Mouse (Mus musculus) adrenal gland, postnatal 25 days (tissue): ENCODE results near the gene Ceacam1. TPM values are rescaled to one million over a fixed set of nuclear protein-coding genes. Genes with fewer than 3 reads are reported as not detected.
"Not testable (repeated sequence)": the region's sequence is repeated elsewhere in the genome, so short reads cannot be mapped to it uniquely, and the experiment has no call there.

Experiments used
- DNase-seq: peaks from one replicate; pipeline ENCODE4 v3.0.0; 2021; ENCODE audit warnings: mixed read lengths
- total RNA-seq: library from RNA; stranded (reverse); gene quantifications from 2 replicates; pipeline ENCODE4 v1.2.3, GENCODE M21; 2021

Gene Ceacam1
- total RNA-seq, 1 experiment from 2014 or later: 19.9 TPM

DNA sequence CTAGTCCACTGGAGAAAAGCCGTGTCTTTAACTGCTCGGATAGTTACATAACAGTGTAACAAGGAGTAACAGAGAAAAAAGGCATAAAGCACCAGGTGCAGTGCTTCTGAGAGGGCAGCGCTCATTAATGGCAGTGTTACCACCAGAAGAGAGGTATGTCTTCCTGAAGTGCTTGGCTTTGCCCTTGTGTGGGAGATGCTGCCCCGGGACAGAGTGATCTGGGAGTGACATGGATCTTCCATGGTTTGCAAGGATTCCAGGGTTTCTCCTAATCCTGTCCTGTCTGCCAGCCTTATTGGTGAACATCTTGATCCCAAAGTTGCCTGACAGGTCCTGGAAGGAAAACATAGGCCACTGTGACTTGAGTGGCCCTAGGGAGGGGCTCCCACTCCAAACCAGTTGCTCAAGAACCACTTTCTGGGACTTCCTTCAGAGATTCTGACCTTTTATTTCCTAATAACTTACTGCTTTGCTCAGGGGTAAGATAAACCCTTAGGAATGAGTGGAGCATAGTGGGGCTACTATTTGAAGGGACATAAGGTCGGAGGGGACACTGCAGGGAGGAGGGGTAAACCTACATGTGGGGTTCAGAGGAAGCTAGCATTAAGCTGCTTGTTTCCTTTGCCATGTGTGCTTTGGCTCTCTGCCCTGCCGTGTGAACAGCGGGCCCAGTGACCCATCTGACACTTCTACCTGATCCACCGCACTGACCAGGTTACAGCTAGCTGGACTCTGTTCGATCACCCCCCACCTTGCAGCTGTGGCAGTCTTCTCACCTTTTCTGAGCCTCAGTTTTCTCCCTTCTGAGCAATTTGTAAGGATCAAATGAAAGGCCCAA, 37.2 kb downstream of the Ceacam1 start:
- DNase-seq: no peak

DNA sequence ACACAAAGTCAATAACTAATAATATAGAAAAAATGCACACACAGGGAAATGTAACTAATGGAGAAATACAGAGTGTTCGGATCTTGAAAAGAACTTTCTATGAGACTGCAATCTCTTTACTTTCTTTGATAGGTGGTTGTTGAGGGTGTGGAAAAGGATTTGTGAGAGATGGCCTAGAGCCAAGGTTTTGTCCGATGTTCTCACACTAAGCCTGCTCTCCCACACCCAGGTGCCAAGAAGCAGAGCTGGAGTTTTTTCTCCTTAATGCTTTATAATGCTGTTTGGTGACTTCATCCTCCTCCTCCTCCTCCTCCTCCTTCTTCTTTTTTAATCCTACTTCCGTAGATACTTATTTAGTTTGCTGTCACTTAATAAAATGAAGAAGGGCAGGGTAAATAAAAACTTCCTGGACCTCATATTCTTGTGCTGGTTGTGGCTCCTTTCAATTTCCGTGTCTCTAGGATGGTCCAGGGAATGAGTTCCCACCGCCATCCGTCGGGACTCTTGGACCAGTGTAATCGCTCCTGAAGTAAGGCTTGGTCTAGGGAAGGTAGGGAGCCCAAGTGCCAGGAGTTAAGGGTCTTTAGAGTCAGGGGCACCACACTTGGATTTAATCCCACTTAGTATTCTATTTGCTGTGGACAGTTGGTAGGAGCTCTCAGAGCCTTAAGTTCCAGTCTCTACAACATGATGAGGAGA, 38.1 kb downstream of the Ceacam1 start:
- DNase-seq: no peak

DNA sequence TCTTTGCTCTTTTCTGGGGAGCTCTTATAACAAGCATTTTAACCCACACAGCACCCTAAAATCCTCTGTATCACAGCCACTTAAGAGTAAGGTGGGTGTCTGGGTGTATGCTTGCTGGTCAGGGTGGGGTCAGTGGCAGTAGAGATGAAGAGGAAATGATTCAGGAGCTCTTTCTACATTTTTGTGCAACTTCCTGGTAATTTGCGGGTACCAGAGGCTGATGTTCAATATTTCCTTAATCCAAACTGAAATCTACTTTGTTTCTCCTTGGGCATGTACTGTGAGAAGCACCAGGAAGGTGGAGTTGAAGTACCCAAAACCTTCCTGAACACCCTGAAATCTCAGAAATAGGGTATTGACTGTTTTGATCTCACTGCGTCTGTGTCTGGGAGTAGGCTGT, 40.7 kb downstream of the Ceacam1 start:
- DNase-seq: no peak

DNA sequence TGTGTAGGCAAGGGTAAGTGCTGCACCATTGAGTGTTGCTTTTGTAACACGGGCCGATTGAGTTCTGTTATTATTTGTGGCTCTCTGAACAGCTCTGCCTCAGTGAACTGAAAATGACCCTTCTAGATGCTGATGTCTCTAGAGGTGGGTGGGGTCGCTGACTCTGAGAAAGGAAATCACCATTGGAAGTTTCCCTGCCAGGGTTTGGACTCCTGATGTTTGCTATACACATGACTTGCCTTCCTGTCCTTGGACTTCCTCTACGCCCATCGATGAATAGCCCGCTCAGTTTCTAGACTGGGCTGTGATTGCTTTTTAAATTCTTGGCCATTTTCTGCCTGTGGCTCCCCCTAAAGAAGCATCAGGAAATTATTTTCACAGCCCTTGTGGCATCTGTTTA, 41.2 kb downstream of the Ceacam1 start:
- no peak for DNase-seq

DNA sequence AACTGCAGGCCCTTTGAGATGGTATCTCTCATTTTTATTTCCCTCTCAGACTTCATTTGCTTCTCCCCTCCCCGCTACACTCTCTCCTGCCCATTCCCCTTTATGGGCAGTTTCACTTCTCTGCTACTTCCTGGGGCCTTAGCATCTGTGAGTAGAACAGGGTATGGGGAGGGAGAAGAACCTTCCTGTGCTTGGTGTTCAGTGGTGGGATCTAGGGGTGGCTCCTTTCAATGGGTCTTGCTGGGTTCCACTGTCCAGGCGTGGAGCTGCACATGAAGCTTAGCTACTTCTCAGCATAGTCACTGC, 41.9 kb downstream of the Ceacam1 start:
- DNase-seq: no peak

DNA sequence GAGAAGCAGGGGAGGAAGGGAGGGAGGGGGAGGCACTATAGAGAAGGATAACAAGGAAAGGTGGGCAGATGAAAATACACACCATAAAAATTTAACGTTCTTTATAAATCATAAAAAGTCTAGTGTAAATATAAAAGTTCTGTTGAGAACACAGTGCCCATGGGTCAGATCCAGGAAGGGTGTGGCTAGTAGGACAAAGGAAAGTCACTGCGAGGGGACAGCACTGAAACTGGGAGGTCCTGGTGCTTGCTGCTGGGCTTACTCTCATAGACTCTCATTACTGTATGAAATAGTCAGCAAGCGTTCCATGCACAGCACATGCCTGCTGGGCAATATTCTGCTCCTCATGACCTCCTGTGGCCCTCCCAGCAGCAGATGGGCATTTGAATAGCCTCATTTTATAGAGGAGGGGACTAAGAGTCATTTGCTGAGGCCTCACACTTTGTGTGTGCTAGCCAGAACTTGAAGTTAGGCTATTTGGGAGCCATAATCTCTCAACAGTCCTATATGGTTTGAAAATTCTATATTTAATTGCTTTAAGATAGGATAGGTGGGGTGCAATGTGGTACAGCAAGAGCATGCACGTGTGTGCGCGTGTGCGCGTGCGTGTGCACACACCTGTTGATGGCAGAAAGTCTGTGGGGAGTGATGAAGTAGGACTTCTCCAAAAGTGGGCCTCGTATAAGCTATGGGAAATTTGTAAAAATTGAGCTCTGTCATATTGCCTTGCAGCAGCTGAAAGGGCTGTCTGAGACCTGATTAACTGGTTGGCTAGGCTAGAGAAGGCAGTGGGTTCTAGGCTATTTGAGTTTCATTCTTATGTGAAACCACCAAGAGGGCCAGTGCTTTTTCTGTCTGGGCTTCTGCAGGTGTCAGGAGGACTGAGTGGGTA, 42.5 kb downstream of the Ceacam1 start:
- DNase-seq: no peak

DNA sequence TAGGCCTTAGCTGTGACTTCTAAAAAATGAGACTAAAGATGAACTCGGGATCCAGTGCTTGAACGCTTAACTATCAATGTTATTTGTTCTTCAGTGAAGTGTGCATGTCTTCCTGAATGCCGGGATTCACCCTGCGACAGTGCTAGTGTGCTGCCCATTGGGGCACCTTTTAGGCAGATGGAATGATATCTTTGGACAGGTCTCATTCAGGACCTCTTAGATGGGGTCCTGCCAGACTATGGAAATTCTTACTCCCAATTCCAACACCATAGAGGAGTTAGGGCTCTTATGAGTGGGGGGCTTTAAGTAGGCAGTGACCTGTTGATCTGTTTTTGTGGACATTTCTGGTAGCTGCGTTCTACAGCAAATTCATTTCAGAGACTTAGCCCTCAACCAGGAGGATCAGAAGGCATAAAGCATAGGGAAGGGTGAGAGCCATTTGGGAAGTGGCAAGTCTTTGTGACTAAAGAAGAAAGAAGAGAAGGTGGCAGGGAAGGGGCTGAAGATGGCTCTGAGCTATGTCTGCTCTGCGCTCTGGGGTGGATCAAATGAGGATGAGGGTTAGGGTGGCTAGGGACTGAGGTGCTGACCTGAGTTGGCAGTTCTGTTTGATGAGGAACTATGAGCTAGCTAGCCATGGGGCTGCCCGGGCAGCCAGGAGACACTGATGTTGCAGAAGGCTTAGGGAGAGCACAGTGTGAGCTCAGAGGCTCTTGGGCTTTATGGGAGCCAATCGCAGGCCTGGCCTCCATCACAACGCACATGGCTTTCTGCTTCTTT, 43.4 kb downstream of the Ceacam1 start:
- DNase-seq: no peak

DNA sequence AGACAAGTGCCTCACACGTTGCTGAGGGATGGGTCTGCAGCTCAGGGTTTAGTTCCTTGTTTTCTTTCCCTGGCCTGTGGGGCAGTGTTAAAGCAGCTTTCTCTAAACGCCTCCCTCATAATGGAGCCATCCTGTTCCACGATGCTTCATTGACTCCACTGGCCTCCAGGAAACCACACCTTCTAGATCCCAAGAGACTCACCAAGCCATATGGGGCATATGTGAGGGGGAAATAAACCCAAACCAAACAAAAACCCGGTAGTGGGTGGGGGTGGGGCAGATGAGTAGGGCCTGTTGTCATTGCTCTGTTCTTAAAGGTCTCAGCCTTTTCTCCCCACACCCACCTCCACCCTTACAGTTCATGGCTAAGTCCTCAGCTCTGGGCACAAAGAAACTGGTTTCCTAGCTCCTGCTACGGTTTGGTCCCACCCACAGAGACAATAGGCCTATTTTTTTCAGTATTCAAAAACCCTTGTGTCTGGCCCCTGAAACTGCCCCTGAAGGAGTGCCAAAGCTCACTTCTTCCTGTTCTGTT, 44.3 kb downstream of the Ceacam1 start:
- DNase-seq: no peak

DNA sequence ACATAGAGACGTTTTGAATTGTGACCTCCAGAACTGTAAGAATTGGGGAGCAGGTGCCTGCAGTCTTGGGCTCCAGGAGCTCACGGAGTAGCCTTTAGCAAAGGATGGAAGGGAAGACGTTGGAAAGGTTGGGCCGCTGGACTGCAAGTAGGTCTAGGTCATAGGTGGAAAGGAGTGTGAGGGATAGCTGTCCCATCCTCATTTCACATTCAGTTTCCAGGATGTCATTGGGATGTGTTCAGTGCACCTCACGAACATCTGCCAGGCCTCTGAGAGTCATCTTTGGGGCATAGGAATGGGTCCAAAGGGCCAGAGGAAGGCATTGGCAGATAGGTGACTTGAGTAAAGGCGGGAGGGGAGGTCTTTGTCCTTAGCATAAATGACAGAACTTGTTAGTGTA, 45.0 kb downstream of the Ceacam1 start:
- no peak for DNase-seq

DNA sequence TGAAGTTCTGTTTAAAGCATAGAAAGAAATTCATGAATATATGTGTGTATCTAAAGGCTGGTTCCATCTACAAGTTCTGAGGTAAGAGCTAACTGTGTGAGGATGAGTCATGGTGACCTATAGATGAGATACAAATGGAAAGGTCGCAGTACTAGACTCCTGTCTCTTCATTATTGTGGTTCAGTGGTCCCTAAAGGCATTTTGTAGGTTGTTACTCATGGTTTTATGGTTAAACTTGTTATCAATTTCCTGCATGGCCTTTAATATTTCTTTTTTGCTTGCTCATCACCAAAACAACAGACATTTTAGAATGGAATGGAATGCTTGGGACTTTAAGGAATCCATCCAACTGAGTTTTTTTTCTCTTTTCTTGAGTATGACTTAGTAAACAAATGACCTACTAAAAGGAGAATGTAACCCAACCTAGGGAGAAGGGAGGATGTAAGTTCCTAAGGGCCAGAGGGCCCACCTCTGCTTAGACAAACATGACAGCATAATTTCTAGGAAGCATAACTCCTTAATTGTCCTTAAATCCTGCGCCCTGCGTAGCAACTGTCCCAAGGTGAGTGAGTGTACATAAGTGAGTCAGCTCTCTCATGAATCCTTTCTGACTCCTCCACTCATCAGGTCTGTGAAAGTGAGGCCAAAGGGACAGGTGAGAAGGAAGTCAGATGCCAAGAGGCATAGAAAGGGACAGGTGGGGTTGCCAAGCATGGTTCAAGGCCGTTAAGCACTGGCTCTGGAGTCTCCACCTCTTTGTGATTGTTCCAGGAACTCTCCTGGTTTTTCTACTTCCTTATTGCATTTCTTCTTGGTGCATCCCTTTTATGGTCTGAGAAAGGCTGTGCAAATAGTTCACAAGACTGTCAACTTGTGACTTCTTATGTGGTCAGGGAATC, 47.3 kb downstream of the Ceacam1 start:
- no peak for DNase-seq

DNA sequence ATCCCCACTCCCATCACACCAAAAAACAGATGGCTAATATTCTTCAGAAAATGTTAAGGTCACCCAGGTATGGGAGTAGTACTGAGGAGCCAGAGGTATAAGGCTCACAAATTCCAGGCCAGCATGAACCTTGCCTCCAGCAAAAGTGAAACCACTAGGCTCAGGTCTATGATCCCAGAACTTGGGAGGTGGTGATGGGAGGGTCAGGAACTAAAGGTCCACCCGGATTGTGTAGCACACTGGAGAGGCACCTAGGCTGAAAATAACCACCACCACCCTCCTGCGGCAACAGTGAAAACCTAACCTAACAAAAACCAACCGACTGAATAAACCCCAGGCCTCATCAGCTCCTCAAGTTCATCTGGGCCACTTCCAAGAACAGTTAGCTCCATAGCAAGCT, 49.1 kb downstream of the Ceacam1 start:
- DNase-seq: no peak

DNA sequence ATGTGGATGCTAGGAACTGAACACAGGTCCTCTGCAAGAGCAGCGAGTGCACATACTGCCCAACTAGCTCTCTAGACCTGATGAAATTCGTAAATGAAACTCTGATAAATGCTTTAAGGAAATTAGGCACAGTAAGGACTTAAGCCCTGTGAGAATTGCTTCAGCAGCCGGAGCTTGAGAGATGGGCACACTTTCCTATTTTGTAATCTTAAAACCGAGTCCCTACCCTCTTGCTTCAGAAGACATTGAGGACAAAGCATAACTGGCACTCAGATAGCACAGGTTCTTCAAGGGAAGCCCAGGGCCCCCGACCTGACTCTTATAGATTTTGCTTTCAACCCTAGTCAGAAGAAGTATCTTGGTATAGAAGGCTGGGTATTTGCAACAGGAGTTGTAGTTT, 50.3 kb downstream of the Ceacam1 start:
- DNase-seq: no peak

DNA sequence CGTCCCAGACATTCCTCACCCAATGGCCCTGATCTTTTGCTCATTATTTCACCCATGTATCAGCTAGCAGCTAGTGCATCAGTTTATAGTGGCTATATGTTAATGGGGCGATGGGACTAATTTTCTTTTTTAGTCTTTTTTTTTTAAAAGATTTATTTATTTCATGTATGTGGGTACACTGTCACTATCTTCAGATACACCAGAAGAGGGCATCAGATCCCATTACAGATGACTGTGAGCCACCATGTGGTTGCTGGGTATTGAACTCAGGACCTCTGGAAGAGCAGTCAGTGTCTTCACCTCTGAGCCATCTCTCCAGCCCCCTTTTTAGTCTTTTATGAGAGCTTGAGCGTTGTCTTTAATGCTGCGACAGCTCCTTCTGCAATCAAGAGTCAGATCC, 51.0 kb downstream of the Ceacam1 start:
- DNase-seq: not testable (repeated sequence)

DNA sequence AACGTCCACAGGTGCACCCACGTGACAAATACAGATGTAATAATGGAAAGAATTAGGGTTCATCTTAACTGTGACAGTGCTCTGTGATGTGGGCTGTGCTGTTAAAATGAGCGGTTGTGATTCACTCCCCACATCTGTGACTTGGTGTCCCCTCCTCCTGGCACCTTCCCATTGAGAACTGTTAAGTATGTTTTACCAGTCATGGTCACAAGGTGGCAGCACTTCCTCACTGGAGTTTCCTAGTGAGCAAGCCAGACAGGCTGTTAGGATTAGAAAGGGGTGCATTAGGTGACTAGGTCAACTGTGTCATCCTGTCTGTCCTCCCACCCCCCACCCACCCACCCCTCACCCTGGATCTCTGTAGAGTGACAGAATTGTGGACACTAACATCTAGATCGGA, 53.0 kb downstream of the Ceacam1 start:
- DNase-seq: peak; percentile 70

DNA sequence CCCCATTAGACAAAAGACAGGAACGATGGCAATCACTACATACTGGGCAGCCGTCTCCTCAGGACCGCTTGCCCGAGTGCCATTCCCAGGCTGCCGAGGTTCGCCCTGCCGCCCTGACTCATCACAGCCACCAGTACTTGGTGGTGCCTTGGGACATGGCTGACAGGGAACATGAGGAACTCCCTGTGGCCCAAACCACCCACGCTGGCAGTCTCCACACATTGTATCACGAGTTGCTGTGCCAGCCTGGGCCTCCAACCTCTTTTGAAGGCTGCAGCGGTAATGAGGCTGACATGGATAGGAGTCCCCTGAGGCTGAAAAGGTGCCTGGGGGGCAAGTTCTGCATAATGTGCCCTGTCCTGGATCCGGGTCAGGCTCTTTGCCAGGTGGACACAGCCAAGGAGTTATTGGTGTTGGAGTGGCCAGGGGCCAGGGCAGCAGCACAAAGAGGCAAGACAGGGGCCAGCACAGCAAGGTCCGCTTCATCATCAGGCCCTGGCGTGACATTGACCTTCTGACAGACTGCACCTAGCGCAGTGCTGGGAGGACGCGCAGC, 55.0 kb downstream of the Ceacam1 start:
- peak; percentile 12 for DNase-seq

DNA sequence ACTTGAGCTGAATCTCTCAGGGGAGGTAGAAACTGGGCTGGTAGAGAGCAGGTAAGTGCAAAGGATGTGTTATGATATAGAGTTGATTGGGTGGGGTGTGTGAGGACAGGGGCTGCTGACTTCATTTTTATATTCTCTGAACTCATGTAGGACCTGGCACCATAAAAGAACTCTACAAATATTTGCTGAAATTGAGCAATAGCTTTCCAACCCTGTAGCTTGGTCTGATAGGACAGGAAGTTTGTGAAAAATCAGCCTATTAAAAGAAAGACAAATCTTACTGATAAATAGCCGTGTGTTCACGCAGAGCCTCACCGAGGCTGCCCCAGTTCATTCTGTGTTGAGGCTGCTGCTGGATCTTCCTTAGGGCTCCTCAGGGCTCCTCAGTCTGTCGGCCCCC, 57.5 kb downstream of the Ceacam1 start:
- DNase-seq: no peak

DNA sequence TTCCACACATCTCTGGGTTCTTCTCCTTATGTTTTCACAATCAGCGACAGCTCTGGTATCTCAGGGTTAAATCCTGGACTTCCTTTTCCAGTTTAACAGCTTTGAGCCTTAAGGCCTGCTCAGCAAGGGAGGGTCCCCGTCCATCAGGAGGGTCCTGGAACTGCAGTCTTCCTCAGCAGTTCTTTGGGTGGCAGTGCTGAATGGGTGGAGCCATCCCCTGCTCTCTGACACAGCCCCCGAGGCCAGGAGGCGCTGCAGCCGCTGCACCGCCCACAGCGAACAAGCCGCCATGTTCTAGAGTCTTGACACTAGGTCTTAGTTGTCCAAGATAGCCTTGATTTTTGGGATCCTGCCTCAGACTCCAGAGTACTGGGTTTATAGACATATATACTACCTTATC, 57.9 kb downstream of the Ceacam1 start:
- no peak for DNase-seq

DNA sequence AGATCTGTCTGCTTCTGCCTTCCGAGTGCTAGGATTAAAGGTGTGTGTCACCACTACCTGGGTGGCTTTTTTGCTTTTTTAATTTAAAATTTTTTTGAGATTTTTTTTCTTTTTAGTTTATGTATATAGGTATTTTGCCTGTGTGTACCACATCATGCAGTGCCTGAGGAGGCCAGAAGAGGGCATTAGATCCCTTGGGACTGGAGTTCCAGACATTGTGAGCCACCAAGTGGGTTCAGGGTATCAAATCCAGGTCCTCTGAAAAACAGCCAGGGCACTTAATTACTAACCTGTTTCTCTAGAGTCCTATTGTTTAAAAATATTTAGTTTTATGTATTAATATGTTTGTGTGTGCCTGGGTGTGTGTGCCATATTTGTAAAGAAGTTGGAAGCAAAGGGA, 59.8 kb downstream of the Ceacam1 start:
- peak; percentile 38 for DNase-seq

DNA sequence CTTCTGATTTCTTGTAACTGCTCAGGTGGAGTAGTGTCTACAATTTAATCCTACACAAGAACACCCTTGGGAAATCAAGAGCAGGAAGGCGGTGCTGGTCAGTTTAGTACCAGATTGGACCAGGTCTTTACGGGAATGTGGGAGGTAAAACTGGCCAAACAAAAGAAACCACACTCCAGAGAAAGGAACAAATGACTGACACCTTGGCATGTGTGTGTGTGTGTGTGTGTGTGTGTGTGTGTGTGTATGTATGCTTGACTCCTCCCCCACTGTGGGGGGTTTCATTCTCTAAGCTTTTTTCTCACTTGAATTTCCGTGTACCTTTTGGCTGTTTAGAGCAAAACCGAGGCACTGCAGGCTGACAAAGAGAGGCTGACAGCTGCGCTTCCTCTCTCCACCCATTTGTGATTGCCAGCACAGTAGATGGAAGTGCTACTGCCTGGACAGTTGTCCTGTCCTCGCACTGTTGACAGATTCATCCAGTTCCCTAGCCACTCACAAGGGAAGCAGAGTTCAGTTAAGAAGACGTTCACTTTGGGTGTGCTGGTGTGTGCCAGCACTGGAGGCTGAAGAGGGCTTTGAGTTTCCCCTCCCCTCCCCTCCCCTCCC, 64.5 kb downstream of the Ceacam1 start, which contains the start of gene Cxcl17:
Gene Cxcl17 (minus strand): TSS at position 54 of the 609 bp plus-strand sequence.
- no peak for DNase-seq

DNA sequence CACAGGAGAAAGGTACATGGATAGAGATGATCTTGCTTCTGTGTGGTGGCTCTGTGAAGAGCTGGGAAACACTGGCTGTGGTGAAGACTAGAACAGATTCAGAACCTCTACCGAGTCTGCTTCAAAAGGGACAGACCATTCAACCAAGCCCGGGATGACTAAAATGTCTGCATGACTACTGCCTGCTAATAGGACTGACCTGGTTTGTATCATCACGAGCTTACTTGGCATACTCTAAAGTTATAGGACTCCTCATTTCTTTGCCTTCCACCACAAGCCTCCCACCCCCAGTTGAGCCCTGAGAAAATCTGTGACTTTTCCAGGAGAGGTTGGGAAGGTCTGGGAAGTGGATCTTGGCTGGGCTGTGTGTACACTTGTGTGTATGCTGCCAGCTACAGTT, 65.5 kb downstream of the Ceacam1 start:
- no peak for DNase-seq
